Comparison of ENCODE assay signal across 1 mouse cellular context in the genomic region with DNA sequence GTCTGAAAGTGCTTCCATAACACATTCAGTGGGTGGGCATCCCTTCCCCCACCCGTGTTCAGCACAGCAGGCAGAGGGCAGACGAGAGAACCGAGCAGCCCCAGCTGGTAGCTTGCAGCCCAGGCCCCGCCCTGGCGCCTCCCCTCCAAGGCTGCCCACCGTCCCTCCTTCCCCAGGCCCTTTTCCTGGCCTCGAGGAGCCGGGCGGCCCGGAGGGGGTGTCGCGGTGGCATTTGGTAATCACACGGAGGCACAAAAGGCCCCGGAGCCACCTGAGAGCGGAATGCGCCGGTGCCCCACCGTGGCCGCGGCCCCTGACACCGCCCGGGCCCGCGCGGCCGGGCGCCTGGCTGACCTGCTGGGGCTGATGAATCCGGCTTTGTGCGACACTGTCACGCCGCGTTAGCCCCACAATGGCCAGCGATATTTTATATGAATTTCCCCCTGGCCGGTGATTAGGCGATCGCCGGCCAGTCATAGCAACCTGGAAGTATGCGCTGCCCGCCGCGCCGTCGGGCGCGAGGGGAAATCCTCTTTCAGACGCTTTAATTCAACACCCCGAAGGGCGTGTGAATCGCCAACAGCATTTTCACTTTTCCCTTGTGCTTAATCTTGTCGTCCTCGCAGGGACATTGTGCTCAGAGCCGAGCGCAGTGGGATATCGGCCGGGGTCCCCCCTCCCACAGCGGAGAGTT.
TF ChIP-seq lines count a peak whose summit lies in the region.

No protein-coding gene starts in this region.

TF ChIP-seq in ES-E14, 5 proteins besides CTCF, POLR2A, EP300 and RAD21:
- no peak for TF ChIP-seq HCFC1 (IDR thresholded peaks at IDR 0.05; ENCODE audit: borderline replicate concordance, insufficient read depth, low read length)
- no peak for TF ChIP-seq CHD2 (IDR thresholded peaks at IDR 0.05; ENCODE audit: low read depth, low read length)
- TF ChIP-seq ZNF384 (IDR thresholded peaks at IDR 0.05; ENCODE audit: low read depth, low read length) = no peak
- TF ChIP-seq ZC3H11A (IDR thresholded peaks at IDR 0.05; ENCODE audit: borderline replicate concordance, low read depth, low read length) = no peak
- no peak for TF ChIP-seq MAFK (IDR thresholded peaks at IDR 0.05; ENCODE audit: insufficient read depth, low read depth, low read length)
